Mouse (Mus musculus) A20 (cell line): Measurements from ENCODE around the gene Gm10320.

Source experiments
- DNase-seq: peaks from one replicate; pipeline ENCODE4 v3.0.0-alpha.2; 2011; ENCODE audit warnings: low read depth, low spot score

The Gm10320 gene

DNA sequence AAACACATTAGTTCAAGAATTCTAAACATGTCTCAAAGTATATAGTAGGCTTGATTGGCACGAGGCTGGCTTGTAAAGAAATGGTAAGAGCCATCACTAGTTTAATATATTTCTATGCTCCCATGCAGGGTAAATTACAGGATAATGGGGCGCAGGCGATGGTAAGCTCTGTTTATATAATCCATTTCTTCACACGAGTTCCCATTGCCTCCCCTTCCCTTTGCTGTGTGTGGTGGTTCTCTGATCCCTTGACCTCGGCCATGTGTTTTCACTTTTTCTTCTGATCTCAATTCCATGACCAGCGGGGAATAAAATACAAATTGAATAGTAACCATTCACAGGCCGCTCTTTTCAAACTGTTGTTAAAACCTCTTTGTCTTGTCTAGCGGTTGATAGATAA is 11.8 kb upstream of the Gm10320 start:
- no peak for DNase-seq

DNA sequence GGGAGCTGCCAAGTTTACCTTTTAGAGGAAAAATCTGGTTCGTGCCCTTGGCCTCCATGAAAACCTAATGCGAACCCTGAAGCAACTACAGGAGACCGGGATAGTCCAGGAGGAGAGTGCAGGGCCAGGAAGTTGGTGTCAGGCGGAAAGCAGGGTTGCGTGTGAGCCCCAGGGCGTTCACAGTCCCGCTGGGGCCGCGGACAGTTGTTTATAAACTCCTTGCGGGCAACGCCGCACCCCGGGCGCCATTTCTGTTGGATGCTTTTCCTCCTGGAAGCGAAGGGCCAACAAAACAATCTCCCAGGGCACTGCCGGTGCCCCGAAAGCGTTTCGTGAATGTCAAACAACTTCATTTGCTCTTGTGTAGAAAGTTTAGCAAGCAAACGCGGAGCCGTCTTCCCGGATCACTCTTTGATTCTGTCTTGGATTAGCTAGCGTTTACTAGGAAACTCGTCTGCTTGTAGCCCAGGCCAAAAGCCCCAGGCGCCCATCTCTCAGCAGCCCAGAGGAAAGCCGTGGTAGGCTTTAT is 11.1 kb upstream of the Gm10320 start:
- no peak for DNase-seq

DNA sequence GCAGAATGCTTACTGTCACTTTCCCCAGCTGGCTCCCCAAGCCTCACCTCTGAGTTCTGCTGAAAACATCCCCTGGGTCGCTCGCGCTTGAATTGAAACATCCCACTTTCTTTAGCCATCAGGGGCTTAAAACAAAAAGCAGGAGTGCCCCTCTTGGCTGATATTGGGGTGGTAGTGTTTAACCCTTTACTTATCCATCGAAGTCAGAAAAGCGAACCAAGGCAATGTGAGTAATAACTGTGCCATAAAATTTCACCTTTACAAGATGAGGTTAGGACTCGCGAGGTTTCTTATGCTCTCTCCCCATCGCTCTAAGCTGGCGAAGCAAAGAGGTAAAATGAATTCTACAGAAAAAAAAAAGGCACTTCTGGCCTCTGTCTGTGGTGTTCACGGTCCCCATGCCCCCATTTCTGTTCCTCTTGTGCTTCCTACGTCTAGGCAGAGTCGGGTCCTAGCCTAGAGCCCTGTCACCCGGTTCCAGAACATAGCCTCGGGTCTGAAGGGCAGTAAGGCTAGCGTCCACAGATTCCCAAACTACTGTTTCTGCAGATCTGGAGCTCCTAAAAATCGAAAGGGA is 10.5 kb upstream of the Gm10320 start:
- no peak for DNase-seq

DNA sequence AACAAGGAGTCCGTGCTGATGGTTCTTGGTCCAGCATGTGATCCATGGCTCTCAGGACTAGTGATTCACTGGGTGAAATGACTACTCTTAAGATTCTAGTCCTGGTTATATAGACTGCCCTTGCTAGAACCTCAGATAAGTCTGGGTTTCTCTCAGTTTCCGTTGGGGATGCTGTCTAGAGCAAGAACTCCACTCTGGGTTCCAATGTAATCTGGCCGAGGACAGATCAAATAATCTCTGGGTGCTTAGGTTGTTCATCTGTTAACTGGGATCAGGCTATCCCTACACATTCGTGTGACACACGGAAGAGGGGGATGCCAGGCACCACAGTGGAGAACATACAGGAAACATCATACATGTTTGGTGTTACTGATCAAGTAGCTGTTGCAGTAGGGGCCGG is 9.5 kb upstream of the Gm10320 start:
- no peak for DNase-seq

DNA sequence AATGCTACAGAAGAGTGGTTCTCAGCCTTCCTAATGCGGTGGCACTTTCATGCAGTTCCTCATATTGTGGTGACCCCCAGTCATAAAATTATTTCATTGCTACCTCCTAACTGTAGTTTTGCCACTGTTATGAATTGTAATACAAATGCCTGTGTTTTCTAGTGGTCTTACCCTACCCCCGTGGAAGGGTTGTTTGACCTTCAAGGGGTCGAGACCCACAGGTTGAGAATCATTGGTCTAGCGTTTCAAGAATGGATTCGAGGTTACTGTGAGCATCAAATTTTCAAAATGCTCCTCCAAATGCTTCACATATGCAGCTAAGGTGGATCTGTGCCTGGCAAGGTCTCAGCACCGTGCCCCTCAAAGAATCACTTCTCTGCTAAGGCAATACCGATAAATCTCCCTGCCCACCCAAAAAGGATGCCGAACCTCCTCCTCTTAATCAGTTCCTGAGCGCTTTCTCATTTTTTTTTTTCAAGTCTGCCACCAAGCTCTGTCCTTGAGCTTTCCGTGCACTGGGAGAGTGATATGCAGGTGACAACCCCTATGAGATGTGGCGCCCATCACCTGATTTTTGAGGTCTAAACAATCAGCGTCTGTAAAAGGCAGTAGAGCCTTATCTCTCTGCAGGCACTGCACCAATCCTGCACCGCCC is 8.8 kb upstream of the Gm10320 start:
- DNase-seq = no peak

DNA sequence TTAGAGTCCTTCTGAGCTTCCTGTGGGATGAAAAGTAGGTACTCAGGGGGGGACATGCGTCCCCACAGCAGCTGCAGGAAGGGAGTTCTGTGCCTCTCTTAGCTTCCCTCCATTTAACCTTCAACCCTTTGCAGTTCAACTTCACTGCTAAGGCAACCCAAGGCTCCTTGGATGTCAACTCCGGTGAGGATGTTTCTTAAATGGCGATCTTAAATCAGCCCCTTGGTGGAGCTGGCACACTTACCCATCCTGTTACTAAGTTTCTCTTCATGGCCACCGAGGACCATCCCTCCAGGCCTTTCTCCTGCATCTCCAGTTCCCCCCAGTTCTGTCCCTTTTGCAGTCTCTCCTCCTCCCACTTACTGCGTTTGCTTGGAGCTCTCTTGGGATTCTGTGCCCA is 6.8 kb upstream of the Gm10320 start:
- DNase-seq = no peak

DNA sequence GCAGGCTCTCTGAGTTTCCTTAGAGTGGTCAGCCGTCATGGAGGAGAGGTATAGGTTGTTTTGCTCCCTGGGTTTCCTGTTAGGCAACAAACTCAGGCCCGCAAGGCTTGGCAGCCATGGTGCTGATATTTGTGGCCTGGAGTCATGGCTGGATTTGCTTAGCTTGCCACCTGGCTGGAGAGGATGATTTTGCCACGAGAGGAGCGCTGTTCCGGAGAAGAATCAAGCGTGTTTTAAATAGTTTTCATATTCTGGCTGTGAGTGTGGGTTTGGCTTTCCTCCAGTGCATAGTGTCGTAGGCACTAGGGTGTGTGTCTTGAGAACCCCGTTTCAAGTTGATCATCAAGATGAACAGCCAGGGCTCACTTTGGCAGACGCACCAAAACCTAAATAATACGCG is 6.3 kb upstream of the Gm10320 start:
- DNase-seq = no peak

DNA sequence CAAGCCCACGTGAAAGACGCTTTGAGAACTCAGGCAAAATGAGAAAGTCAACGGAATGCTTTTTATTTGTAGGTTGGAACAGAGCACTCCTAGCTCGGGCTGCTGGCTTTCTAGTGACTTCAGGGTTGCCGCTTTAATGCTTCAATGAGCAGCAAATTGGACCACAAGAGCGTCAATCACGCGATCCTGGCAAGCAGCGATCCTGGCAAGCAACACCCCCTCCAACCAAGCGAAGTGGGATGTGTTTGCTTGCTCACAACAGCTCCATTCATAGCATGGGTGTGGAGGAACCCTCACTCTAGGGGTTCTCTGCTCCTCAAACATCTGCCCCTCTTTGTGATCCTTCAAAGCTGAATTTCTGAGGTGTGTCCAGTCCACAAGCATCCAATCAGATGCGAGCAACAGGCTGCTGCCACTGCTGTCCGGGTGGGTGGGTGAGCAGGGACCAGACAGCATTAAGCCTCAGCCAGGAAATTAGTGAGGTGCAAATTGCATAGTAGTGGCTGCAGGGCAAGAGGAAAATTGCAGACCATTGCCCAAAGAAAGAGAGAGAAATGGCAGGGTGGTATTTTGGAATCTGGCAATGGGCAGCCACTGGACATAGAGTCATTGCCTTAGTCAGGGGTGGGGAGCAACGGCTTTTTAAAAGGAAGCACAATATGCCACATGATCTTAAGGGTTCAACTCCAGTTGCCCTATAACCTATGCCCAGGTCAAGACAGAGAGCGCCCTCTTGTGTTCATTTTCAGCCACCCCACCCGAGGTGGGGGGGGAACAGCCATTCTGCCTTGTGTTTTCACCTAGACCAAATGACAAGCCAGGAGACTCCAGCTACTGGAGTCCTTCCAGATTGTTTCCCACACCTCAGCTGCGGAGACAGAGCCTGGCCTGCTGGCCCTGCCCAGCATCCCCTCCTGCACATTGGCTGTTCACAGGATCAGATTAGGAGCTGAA is 5.4 kb upstream of the Gm10320 start:
- DNase-seq = peak; percentile 57

DNA sequence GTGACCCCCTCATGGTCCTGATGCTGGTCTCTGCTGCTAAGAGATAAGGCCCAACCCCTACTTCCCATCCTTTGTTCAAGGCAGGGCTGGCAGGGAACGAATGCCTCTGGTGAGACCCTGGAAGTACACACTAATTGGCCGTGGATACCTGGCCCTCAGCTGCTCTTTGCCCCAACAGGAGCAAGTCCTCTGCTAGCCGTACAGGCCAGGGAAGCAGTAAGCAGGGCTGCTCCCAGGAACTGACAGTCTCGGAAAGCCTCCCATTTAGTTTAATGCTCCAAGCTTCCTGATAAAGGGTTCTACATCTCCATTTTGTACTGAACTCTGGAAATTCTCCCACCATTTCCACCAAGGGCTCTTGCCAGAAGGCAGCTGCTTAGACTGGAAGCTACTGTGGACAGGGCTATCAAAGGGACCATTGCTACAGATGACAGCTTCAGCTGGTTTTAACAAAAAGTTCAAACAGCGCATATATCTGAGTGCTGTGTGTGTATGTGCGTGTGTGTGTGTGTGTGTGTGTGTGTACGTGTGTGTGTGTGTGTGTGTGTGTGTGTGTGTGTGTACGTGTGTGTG is 2.8 kb upstream of the Gm10320 start:
- no peak for DNase-seq

DNA sequence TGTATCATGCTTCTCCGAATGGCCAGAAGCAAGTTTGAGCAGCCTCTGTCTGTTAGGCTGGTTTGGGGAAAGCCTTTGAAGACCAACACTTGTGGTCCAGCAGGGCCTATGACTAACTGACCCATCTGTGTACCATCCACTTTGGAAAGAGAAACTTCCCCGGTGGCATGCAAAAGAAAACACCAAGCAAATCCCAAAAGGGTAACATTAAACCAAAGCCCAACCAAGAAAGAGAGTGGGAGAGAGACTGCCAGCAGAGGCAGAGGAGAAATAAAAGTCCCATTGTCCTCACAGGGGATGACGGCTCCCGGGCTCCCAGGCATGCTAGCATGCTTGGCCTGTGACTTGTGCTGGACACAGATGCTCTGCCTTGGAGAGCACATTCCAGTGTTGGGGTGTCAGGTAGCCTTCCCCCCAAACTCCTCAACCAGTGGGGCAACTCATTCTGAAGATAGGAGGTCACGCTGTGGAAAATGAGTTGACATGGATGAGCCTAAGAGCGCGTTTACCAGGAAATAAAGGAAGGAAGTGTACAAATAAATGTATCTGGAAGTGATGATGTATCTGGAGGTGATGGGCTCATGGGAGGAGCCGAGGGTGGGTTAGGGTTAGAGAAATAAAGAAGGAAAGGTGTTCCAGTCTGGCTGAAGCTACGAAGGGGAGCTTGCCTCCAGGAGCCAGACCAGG is 911 bp upstream of the Gm10320 start:
- DNase-seq = no peak

DNA sequence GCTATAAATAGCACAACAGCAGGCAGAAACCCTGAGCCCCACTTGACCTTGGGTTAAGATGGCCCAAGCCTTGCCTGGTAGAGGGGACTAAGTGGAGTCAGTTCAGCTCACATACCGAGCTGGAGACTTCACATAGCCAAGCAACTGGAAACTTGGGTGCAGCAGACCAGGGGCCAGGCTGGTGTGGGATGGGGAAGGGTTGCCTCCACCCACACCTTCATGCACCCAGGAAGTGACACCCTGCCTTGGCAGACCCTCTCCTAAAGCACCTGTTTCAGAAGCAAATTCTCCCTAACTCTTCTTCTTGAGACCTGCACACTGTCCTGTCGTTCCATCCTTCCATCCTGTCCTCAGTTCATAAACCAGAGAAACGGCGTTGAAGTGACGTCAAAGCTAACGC is 5.1 kb downstream of the Gm10320 start:
- no peak for DNase-seq

DNA sequence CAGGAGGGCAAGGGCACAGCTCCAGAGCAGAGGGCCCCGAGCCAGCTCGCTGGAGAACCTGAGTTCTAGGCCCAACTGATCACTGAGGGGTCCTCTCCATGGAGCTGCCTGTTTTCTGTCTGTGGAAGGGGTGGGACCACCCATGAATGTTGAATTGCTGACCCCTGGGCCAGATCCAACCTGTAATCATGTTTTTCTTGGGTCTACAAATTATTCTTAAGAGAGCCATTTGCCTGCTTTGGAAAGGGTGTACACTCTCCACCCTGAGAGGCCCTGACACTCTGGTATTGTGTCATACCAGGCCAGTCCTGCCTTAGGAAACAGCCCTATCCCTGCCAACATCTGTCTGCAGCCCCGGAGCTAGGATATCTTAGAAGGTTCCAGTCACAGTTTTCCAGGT is 5.6 kb downstream of the Gm10320 start:
- DNase-seq = no peak

DNA sequence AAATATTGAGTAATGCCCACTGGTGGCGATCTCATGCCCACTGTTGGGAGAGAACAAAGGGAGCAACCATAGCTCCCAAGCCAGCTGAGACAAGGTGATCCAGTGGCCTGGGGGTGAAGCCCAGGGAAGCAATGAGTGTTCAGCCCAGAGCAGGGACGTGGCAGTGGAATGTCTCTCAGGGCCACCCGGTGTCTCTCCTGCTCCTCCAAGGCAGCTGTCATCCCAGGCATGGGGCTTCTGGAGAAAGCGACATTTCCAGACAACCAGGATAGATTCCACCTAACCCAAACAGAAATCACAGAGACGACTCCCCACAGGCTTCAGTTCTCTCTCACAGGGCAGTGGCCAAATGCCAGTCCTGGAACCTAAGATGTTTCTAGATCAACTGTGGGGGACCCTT is 6.4 kb downstream of the Gm10320 start:
- DNase-seq = no peak

DNA sequence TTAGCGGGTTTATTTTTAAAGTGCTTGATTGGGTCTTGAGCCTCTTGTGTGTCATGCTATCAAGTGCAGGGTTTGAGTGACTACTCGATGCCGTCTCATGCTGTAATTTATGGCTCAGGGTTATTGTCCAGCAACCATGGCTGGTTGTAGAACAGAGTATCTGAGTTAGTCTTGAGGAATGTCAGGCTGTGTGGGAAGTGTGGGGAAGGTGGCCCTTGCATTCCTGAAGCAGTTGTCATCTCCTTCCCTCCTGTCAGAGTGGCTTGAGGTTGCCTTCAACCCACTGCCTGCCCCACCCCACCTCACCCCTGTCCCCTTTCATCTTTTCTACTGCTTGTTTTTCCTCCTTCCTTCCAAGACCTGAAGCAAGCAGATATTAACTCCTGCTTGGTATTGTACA is 13.8 kb downstream of the Gm10320 start:
- DNase-seq = no peak

DNA sequence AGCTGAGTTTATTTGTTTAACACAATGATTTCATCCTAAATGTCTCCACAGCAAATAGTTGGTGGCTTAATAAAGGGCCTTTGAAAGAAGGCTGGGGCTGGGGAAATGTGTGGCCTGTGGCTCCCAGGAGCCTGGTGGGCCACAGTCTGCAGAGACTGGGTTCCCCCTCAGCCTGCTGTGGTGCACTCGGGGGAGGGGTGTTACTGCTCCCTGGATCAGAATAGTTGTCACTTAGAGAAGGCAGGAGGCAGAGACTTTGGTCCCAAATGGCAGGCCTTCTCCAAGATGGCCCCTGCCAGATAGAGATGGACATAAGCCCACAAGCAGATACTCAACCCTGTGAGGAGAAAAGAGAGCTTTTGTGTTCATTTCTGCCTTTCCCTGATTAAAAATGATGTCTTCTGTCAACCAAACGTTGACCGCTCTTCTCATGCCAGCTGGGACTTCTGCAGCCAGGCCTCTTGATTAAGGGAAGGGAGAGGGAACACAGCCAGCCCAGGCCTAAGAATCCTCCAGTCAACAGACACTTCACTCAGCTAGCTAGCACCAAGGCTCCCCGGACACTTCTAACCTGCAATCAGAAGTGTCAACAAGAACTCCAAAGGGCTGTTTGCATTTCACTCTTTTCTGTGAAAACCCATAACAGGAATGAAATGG is 14.8 kb downstream of the Gm10320 start:
- no peak for DNase-seq

DNA sequence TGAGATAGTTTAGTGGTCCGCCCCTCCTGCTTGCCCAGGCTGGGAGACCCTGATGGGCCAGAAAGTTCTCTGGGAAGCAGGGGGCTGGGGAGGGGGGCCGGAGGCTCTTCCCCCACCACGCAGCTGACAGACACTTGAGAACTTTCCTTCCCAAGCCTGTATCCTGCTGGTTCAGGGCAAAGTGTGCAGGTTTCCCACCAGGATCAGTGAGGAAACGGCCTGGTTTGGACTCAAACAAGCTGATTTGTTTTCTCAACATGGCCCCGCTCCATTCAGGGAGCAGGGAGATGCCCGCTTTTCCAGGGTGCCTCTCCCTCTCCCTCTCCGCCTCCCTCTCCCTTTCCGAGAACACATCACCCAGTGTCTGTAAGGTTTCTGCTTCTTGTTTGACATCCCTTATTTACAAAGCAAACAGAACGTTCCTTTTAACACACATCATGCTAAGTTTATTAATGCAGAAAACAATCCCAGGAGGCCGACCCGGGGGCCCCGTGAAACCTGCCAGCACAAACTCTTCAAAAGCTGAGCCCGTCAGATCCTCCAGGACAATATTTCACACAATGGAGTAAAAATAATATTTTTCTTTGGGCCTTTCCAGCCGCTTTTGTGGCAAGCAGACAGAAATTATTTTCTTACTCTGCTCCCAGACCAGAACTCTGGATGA is 15.5 kb downstream of the Gm10320 start:
- DNase-seq = no peak

DNA sequence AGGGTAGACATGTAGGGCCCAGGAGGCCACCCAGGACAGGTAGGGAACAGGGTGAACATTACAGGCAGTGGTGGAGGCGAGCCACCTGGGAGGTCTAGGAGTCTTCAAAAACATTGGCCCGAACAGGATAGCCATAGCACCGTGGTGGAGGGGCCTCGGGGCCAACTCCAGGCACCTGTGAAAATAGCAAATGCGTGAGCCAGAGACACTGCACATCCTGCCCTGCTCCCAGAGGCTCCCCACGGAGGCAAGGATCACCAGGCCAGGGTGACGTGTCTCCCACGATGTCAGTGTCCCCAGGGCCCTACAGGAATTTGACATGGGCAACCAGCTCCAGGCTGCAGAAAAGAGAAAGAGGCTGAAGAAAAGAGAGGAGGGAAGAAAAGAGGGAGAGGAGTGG is 16.1 kb downstream of the Gm10320 start:
- no peak for DNase-seq

DNA sequence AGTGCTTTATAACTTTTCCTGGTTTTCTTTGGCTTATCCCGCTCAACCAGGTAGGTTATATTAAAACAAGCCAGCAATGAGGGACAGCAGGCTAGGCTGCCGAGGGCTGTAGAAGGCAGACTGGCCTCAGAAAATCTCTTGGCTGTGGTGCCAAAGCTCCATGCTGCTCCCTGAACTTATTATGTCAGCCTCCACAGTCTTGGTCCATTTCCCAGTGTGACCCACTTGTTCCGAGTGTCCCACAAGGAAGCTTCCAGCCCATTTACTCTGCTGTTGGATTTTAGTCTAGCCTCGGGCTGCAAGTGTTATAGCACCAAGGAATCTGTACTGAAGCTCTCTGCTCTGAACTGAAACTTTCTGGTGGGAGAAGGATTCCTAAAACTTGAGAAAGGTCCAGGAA is 18.8 kb downstream of the Gm10320 start:
- DNase-seq = no peak

DNA sequence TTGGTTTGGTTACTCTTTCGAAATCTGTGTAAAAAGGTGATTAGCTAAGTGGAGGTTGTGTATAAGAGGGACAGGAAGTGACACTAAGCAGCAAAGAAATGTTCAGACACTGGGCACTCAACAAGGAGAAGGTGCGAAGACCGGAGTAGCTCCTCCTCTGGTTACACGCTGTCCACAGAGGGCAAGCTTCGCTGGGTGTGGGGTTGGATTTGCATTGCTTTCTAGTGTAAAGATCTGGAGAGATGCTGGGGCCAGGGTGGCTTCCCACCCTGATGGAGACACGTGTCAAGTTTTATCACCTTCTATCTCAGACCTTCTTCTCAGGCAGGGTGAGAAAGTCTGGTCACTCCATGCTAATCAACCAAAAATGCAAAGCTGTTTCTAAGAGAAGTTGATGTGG is 20.0 kb downstream of the Gm10320 start:
- no peak for DNase-seq

DNA sequence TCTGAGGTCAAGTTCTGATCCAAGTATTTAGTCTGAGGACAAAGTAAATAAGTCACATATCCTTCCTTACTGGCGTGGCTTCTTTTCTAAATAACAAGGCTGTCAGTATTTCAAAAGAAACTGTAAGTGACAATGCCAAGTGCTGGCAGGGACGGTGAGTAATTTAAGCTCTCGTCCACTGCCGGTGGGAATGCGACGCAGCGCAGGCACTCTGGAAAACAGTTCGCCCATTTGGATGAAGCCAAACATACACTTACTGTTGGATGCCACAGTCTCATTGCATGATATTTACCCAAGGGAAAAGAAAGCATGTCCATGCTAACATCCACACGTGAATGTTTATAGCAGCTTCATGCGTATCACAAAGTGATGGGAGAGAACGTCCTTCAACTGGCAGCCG is 21.5 kb downstream of the Gm10320 start:
- DNase-seq = no peak

DNA sequence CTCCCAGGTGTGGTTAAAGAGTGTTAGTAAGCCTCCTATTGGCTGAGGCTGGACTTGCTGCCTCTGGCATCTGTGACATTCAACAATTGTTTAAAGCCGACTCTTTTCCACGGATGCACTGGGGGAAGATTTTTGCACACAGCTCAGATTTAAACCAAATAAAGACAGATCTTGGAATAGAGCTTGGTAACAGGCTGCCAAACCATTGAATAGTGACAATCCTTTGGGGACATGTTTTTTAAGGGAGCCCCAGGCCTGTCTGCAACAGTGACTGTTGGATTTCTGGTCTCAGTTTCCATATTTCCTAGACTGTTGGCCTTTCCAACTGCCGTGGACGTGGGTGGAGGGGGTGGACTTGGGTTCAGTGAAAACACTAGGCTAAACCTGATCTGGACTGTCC is 21.9 kb downstream of the Gm10320 start:
- DNase-seq = no peak
